Mouse (Mus musculus) lung, embryonic 14.5 days (tissue): ENCODE data around the gene Nexn. TPM values are rescaled to one million over a fixed set of nuclear protein-coding genes. Genes with fewer than 3 reads are reported as not detected.
"Not testable (repeated sequence)": the region's sequence is repeated elsewhere in the genome, so short reads cannot be mapped to it uniquely, and the experiment has no call there.

Source experiments
- ATAC-seq: fragments of 200-750 bp; cut with Nextera tagmentation; 2 replicates; pipeline ENCODE4 v1.8.0; 2017; ENCODE audit warnings: mild to moderate bottlenecking, moderate TSS enrichment, moderate library complexity; ENCODE audit not compliant: insufficient read depth
- DNase-seq: peaks from one replicate; pipeline ENCODE4 v3.0.0-alpha.2; 2015
- H3K27ac ChIP-seq: fragments of 300-500 bp; sonication (generic); 2 replicates; pipeline ENCODE4 v1.5.1; 2014; ENCODE audit warnings: low read depth, mild to moderate bottlenecking, moderate library complexity
- H3K27me3 ChIP-seq: fragments of 300-500 bp; sonication (generic); 2 replicates; pipeline ENCODE4 v1.6.1; 2014; ENCODE audit warnings: low read length, control low read depth; ENCODE audit not compliant: insufficient read depth
- H3K36me3 ChIP-seq: fragments of 300-500 bp; sonication (generic); 2 replicates; pipeline ENCODE4 v1.6.1; 2014; ENCODE audit warnings: control low read depth; ENCODE audit not compliant: insufficient read depth
- H3K4me1 ChIP-seq: fragments of 300-500 bp; sonication (generic); 2 replicates; pipeline ENCODE4 v1.6.1; 2014; ENCODE audit warnings: antibody characterized with exemption, control low read depth; ENCODE audit not compliant: insufficient read depth
- H3K4me2 ChIP-seq: fragments of 300-500 bp; sonication (generic); 2 replicates; pipeline ENCODE4 v1.6.1; 2014; ENCODE audit warnings: mild to moderate bottlenecking
- H3K4me3 ChIP-seq: fragments of 300-500 bp; sonication (generic); 2 replicates; pipeline ENCODE4 v1.5.1; 2014; ENCODE audit warnings: low read depth, low read length
- H3K9ac ChIP-seq: fragments of 300-500 bp; sonication (generic); 2 replicates; pipeline ENCODE4 v1.6.1; 2014
- H3K9me3 ChIP-seq: fragments of 300-500 bp; sonication (generic); 2 replicates; pipeline ENCODE4 v1.6.1; 2016; ENCODE audit warnings: low read depth, low read length, control low read depth
- CTCF ChIP-seq: IDR thresholded peaks from 2 replicates; pipeline ENCODE4 v1.5.1; 2016; ENCODE audit warnings: antibody characterized with exemption, low read depth
- WGBS: fragments of 180-500 bp; shearing (Covaris S2); extraction: QIAGEN DNeasy Blood & Tissue Kit; methylation state at CpG from one replicate; pipeline ENCODE4 v1.1.7; 2014; 5-methylcytosine and 5-hydroxymethylcytosine counted together
- polyA plus RNA-seq: library from polyadenylated mRNA; unstranded; fragments of >200 nt; fragmentation: Nextera tagmentation; extraction: Ambion mirVana; gene quantifications from 2 replicates; pipeline ENCODE4 v1.2.1, GENCODE M21; 2014

Gene Nexn
- polyA plus RNA-seq, 1 experiment from 2014 or later, result 72.6 TPM

DNA sequence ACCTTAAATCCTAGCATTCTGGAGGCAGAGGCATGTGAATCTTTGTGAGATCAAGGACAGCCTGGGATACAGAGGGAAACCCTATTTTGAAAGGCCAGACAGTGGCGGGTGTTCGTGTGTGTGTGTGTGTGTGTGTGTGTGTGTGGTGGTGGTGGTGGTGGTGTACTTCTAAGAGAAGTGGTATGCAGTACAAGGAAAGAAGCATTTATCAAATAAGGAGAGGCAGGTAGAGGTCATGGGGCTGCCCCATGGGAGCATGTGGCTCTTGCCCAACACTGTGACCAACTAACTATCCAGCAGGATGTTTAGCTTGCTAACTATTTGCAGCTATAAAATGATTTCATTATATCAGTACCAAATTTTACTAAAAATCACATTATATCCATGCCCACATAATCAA lies 64.5 kb downstream of the Nexn start:
- 70% methylated on average over 2 of the region's 2 CpGs for WGBS
- Histone ChIP-seq H3K4me3 (no peak overlapping the region), H3K27me3 (no peaks in the 10 kb centered on the region), H3K9me3 (no peaks in the 10 kb centered on the region), H3K4me1 (no peaks in the 10 kb centered on the region), H3K9ac (no peak overlapping the region), H3K4me2 (no peak overlapping the region), H3K27ac (no peak overlapping the region), H3K36me3 (no peaks in the 10 kb centered on the region)
- TF ChIP-seq CTCF, result no peak
- DNase-seq (no peak), ATAC-seq (no peak)

- Histone ChIP-seq H3K27ac (no peak overlapping the region), H3K4me3 (no peak overlapping the region), H3K9me3 (no peaks in the 10 kb centered on the region), H3K9ac (no peak overlapping the region), H3K4me1 (no peaks in the 10 kb centered on the region), H3K27me3 (no peaks in the 10 kb centered on the region), H3K36me3 (no peaks in the 10 kb centered on the region), H3K4me2 (no peak overlapping the region)
- ATAC-seq (no peak), DNase-seq (no peak)
- no peak for TF ChIP-seq CTCF
- 88% methylated on average over 3 of the region's 3 CpGs for WGBS
These were observed 65.0 kb downstream of the Nexn start for GRCm38 (mm10) chr3:152201181-152201580.

- no peaks in the 10 kb centered on the region for H3K4me1 ChIP-seq
- H3K27me3 ChIP-seq, result no peaks in the 10 kb centered on the region
- DNase-seq (no peak), ATAC-seq (no peak)
- no peak overlapping the region for H3K27ac ChIP-seq
- H3K9me3 ChIP-seq, result no peaks in the 10 kb centered on the region
- no peak overlapping the region for H3K9ac ChIP-seq
- no peak overlapping the region for H3K4me3 ChIP-seq
- no peak for TF ChIP-seq CTCF
- no peak overlapping the region for H3K4me2 ChIP-seq
- 60% methylated on average over 3 of the region's 3 CpGs for WGBS
- H3K36me3 ChIP-seq, result no peaks in the 10 kb centered on the region
These were observed 67.0 kb downstream of the Nexn start for GRCm38 (mm10) chr3:152199125-152199524.

- not testable (repeated sequence) for ATAC-seq, H3K27ac ChIP-seq, H3K4me1 ChIP-seq, H3K9me3 ChIP-seq, H3K27me3 ChIP-seq, H3K4me2 ChIP-seq, H3K9ac ChIP-seq, H3K4me3 ChIP-seq, H3K36me3 ChIP-seq, DNase-seq
- WGBS, result 24% methylated on average over 2 of the region's 2 CpGs
These were observed 68.9 kb downstream of the Nexn start for GRCm38 (mm10) chr3:152197246-152197645.

DNA sequence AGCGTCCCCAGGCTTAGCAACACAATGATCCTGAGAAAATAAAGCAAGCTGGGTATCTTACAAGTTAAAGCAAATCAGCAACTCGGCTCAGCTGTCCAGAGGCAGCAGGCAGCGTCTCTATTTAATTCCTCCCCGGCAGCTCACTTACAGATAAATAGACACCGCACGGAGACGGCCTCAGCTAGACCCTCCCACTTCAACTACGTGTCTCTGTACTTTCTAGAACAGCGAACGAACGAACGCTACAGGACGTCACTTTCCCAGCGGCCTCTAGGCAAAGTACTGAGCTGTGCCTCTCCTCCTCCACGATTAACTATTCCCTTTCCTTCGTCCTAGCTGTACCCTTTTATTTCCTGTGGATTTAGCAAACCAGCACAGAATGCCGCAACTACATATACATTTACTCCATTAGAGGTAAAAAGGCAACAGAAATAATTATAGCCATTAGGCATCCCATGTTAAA lies 72.5 kb downstream of the Nexn start:
- Histone ChIP-seq H3K4me3 (peak overlapping the region; percentile 45), H3K36me3 (no peaks in the 10 kb centered on the region), H3K27me3 (no peaks in the 10 kb centered on the region), H3K9me3 (no peaks in the 10 kb centered on the region), H3K9ac (peak overlapping the region; percentile 69), H3K4me1 (peaks cover 13% of the 10 kb centered on the region), H3K4me2 (peak overlapping the region; percentile 58), H3K27ac (peak overlapping the region; percentile 92)
- WGBS, result under 1% methylated on average over 17 of the region's 17 CpGs
- peak; percentile 95 for ATAC-seq
- DNase-seq, result peak; percentile 97
- TF ChIP-seq CTCF, result no peak

DNA sequence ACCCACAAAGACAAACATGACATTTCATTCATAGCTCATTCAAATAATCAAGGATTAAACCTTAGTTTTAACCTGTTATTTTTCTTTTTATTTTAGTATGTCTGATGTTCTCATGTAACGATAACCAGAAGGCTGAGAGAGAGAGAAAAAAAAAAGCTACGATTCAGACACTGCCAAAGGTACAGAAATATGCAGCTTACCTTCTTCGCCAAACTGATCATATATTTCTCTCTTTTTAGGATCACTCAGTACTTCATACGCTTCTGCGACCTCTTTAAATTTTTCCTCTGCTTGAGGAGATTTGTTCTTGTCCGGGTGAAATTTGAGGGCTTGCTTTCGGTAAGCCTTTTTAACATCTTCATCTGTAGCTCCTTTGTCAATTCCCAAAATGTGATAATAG lies 73.0 kb downstream of the Nexn start:
- Histone ChIP-seq H3K4me1 (peaks cover 15% of the 10 kb centered on the region), H3K36me3 (no peaks in the 10 kb centered on the region), H3K9ac (peak overlapping the region; percentile 69), H3K4me2 (peak overlapping the region; percentile 58), H3K9me3 (no peaks in the 10 kb centered on the region), H3K27me3 (no peaks in the 10 kb centered on the region), H3K4me3 (peak overlapping the region; percentile 45), H3K27ac (peak overlapping the region; percentile 92)
- 0% methylated on average over 7 of the region's 7 CpGs for WGBS
- DNase-seq (no peak), ATAC-seq (no peak)
- TF ChIP-seq CTCF, result no peak

DNA sequence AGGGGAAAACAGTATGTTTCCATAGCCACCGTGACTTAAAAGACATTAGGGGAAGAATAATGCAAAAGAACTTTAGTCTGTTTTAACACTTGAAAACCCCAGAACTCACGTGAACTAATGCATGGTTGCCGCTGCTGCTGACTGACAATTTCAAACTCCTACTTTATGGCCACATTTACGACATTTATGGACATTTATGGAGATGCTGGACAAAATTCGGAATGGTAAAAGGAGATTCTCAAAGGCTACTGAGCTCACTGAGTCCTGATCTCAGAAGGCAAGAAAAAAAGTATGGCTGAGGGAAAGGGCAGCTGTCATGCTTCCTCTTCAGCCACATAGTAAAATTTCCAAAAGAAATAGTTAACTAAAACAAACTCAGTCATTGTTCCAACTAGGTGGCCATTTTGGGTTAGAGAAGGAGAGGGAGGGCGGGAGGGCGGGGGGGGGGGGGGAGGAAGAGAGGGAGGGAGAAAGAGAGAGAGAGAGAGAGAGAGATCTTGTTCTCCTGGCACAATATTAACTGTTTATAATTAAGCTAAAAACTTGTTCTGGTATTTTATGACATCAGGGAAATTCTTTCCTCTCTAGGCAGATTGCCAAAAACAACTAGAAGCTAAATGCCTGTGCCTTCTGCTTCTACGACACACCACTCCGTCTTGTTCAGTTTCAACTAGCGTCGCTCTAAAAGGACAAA lies 73.8 kb downstream of the Nexn start:
- H3K27ac ChIP-seq, result peak overlapping the region; percentile 97
- H3K4me2 ChIP-seq, result peak overlapping the region; percentile 74
- no peaks in the 10 kb centered on the region for H3K27me3 ChIP-seq
- H3K9ac ChIP-seq, result peak overlapping the region; percentile 68
- no peaks in the 10 kb centered on the region for H3K9me3 ChIP-seq
- TF ChIP-seq CTCF, result no peak
- WGBS, result 6% methylated on average over 11 of the region's 11 CpGs
- no peaks in the 10 kb centered on the region for H3K36me3 ChIP-seq
- ATAC-seq (peak; percentile 22; the same call in 1 of the 2 replicates), DNase-seq (peak; percentile 94)
- peaks cover 15% of the 10 kb centered on the region for H3K4me1 ChIP-seq
- H3K4me3 ChIP-seq, result peak overlapping the region; percentile 45
